Mouse (Mus musculus) MEL (cell line): ENCODE data around the gene Opcml. TPM values are rescaled to one million over a fixed set of nuclear protein-coding genes. Genes with fewer than 3 reads are reported as not detected.

Experiments
- DNase-seq: peaks from one replicate; pipeline ENCODE4 v3.0.0; 2011; ENCODE audit warnings: low read depth, low spot score
- H3K27ac ChIP-seq: 2 replicates; pipeline ENCODE4 v1.5.1; 2012; ENCODE audit warnings: low read depth, mild to moderate bottlenecking, control low read depth, low read length, moderate library complexity; ENCODE audit not compliant: control insufficient read depth
- H3K27me3 ChIP-seq, 2 experiments: fragments of 150-350 bp in 1 of 2; sonication (generic) in 1 of 2; 2 replicates each; pipeline ENCODE4 v1.6.1; 2012; ENCODE audit warnings: low read length in 2 of 2, mild to moderate bottlenecking in 2 of 2, improper control_type of control experiment in 1 of 2, moderate library complexity in 1 of 2; ENCODE audit not compliant: insufficient read depth in 2 of 2, control insufficient read depth in 1 of 2
- H3K36me3 ChIP-seq, 2 experiments: 2 replicates each; pipeline ENCODE4 v1.6.1; 2012 to 2014; ENCODE audit warnings: low read length in 2 of 2, improper control_type of control experiment in 1 of 2, inconsistent platforms in 1 of 2, mild to moderate bottlenecking in 1 of 2; ENCODE audit not compliant: insufficient read depth in 2 of 2, control insufficient read depth in 1 of 2
- H3K4me1 ChIP-seq, 2 experiments: fragments of 150-350 bp in 1 of 2; sonication (generic) in 1 of 2; 2 replicates each; pipeline ENCODE4 v1.6.1; 2012; ENCODE audit warnings: low read length in 2 of 2, improper control_type of control experiment in 1 of 2, mild to moderate bottlenecking in 1 of 2; ENCODE audit not compliant: insufficient read depth in 2 of 2, control insufficient read depth in 1 of 2
- H3K4me3 ChIP-seq, 2 experiments: fragments of 150-350 bp in 1 of 2; sonication (generic) in 1 of 2; 2 replicates each; pipeline ENCODE4 v1.5.1; 2012; ENCODE audit warnings: low read depth in 2 of 2, low read length in 2 of 2, mild to moderate bottlenecking in 2 of 2, moderate library complexity in 2 of 2, control low read depth in 1 of 2, improper control_type of control experiment in 1 of 2; ENCODE audit not compliant: control insufficient read depth in 1 of 2, insufficient read depth in 1 of 2
- H3K79me2 ChIP-seq: 2 replicates; pipeline ENCODE4 v1.6.1; 2012; ENCODE audit warnings: mild to moderate bottlenecking, low read length, moderate library complexity; ENCODE audit not compliant: control insufficient read depth, poor library complexity, insufficient read depth
- H3K9ac ChIP-seq: 2 replicates; pipeline ENCODE4 v1.6.1; 2012; ENCODE audit warnings: low read depth, mild to moderate bottlenecking, control low read depth, low read length, moderate library complexity; ENCODE audit not compliant: control insufficient read depth, poor library complexity, severe bottlenecking
- H3K9me3 ChIP-seq: fragments of 150-350 bp; sonication (generic); replicated peaks from 2 replicates; pipeline ENCODE4 v1.6.1; 2012; ENCODE audit warnings: mild to moderate bottlenecking, low read length, improper control_type of control experiment, moderate library complexity; ENCODE audit not compliant: insufficient read depth
- BHLHE40 ChIP-seq: IDR thresholded peaks from 2 replicates; pipeline ENCODE4 v1.6.1; 2012; ENCODE audit warnings: low read depth, mild to moderate bottlenecking, inconsistent platforms, low read length, improper control_type of control experiment, borderline replicate concordance
- GABPA ChIP-seq: IDR thresholded peaks from 2 replicates; pipeline ENCODE4 v1.6.1; 2012; ENCODE audit warnings: low read depth, mild to moderate bottlenecking, inconsistent platforms, low read length, improper control_type of control experiment, moderate library complexity
- JUND ChIP-seq: IDR thresholded peaks from 2 replicates; pipeline ENCODE4 v1.6.1; 2011; ENCODE audit warnings: low read depth, mild to moderate bottlenecking, improper control_type of control experiment, low read length
- KAT2A ChIP-seq: conservative IDR thresholded peaks from 2 replicates; pipeline ENCODE4 v1.6.1; 2012; ENCODE audit warnings: low read depth, low read length, improper control_type of control experiment, inconsistent platforms
- MAFK ChIP-seq: IDR thresholded peaks from 2 replicates; pipeline ENCODE4 v1.6.1; 2011; ENCODE audit warnings: low read depth, mild to moderate bottlenecking, low read length, improper control_type of control experiment, borderline replicate concordance
- MAX ChIP-seq: IDR thresholded peaks from 2 replicates; pipeline ENCODE4 v1.6.1; 2011; ENCODE audit warnings: low read length, improper control_type of control experiment
- MAZ ChIP-seq: IDR thresholded peaks from 2 replicates; pipeline ENCODE4 v1.6.1; 2012; ENCODE audit warnings: low read depth, mild to moderate bottlenecking, inconsistent platforms, low read length, improper control_type of control experiment
- MYB ChIP-seq: IDR thresholded peaks from 2 replicates; pipeline ENCODE4 v1.6.1; 2011; ENCODE audit warnings: mild to moderate bottlenecking, low read depth, low read length, improper control_type of control experiment
- MYC ChIP-seq: IDR thresholded peaks from 2 replicates; pipeline ENCODE4 v1.6.1; 2011; ENCODE audit warnings: low read depth, mild to moderate bottlenecking, low read length, improper control_type of control experiment, moderate library complexity
- NELFE ChIP-seq: IDR thresholded peaks from 2 replicates; pipeline ENCODE4 v1.6.1; 2011; ENCODE audit warnings: low read depth, low read length, improper control_type of control experiment
- POLR2AphosphoS2 ChIP-seq: IDR thresholded peaks from 2 replicates; pipeline ENCODE4 v1.6.1; 2011; ENCODE audit warnings: low read length, improper control_type of control experiment
- POLR2AphosphoS5 ChIP-seq: IDR thresholded peaks from 2 replicates; pipeline ENCODE4 v1.6.1; 2012; ENCODE audit warnings: low read depth, borderline replicate concordance, mild to moderate bottlenecking, inconsistent platforms, low read length, moderate library complexity, mixed read lengths
- RAD21 ChIP-seq: IDR thresholded peaks from 2 replicates; pipeline ENCODE4 v1.6.1; 2011; ENCODE audit warnings: mild to moderate bottlenecking, low read depth, low read length, improper control_type of control experiment
- RCOR1 ChIP-seq: IDR thresholded peaks from 2 replicates; pipeline ENCODE4 v1.6.1; 2012; ENCODE audit warnings: low read depth, mild to moderate bottlenecking, inconsistent platforms, low read length, improper control_type of control experiment
- TBP ChIP-seq: IDR thresholded peaks from 2 replicates; pipeline ENCODE4 v1.8.0; 2011; ENCODE audit warnings: low read depth, low read length, improper control_type of control experiment
- UBTF ChIP-seq: IDR thresholded peaks from 2 replicates; pipeline ENCODE4 v1.6.1; 2012; ENCODE audit warnings: low read depth, mild to moderate bottlenecking, inconsistent platforms, low read length, improper control_type of control experiment, moderate library complexity, borderline replicate concordance; ENCODE audit not compliant: insufficient read depth
- USF1 ChIP-seq: IDR thresholded peaks from 2 replicates; pipeline ENCODE4 v1.6.1; 2014; ENCODE audit warnings: low read depth, mild to moderate bottlenecking, inconsistent platforms, low read length, improper control_type of control experiment, moderate library complexity
- polyA plus RNA-seq, 2 experiments: library from polyadenylated mRNA; stranded (reverse) in 1 of 2; unstranded in 1 of 2; fragments of >175 nt in 1 of 2; fragments of >200 nt in 1 of 2; gene quantifications; 2 replicates each; pipeline versions ENCODE4 v1.2.1 to v1.2.4; 2012; ENCODE audit warnings: low replicate concordance in 2 of 2, low read depth in 1 of 2; ENCODE audit not compliant: insufficient read length in 2 of 2, insufficient read depth in 1 of 2, missing spikeins in 1 of 2
- total RNA-seq: library from RNA; depleted of rRNA; stranded (reverse); fragments of 300-350 nt; gene quantifications from 2 replicates; pipeline ENCODE4 v1.2.3, GENCODE M21; 2012

Gene Opcml
- total and polyA plus RNA-seq, 3 experiments = not detected

DNA sequence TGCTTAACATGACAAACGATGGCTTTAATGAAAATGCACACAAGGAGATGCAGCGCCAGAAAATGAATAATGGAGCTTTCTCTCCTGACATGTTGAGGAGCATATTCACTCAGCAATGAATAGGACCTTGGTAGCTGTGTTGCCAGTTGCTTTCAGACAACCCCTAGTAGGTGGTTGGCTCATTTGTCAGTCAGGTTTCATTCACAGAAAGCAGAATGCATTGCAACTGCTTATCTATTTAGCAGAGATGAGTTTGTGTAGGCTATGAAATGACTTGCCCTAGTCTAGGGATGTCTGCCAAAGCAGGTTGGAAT is 574.5 kb downstream of the Opcml start:
- TF ChIP-seq BHLHE40 (no peak), MAZ (no peak), UBTF (no peak), MYC (no peak), TBP (no peak), GABPA (no peak)
- H3K4me3 ChIP-seq = no peak overlapping the region

DNA sequence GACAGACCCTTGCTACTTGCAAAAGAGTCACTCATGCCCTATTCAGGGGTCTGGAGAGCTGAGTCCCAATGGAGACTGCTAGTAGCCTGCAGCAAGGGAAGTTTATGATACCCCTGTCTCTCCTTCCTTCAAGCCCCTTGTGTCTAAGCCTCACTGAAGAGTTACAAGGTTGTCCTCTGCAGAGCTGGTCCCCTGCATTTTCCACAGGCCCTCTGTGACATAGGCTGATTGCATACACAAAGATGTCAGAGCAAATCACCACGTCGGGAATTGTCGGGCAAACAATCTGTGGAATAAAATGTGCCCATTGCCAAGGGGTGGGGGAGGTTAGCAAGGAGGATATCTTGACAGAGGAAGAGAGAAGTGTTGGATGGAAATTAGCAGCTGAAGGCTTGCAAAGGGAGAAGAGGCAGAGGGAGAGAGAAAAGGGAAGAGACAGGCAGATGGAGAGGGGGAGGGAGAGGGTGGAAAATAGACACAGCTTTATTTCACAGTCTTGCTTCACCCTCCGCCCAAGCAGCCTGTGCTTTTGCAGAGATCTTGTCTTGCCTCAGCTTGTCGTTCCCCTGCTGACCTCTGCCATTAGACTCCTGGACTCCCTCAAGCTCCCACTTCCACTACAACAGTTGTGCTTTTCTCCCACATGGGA is 596.1 kb downstream of the Opcml start:
- Histone ChIP-seq H3K9me3 (no peaks in the 10 kb centered on the region), H3K36me3 (no peaks in the 10 kb centered on the region), H3K4me3 (no peak overlapping the region), H3K27ac (no peak overlapping the region), H3K4me1 (no peaks in the 10 kb centered on the region), H3K9ac (no peak overlapping the region), H3K79me2 (no peaks in the 10 kb centered on the region), H3K27me3 (no peaks in the 10 kb centered on the region)
- TF ChIP-seq KAT2A = no peak
- TF ChIP-seq GABPA = no peak
- TF ChIP-seq RAD21 = no peak
- TF ChIP-seq JUND = no peak
- TF ChIP-seq MYB = no peak
- TF ChIP-seq USF1 = no peak
- TF ChIP-seq POLR2AphosphoS2 = no peak
- TF ChIP-seq RCOR1 = no peak
- no peak for TF ChIP-seq POLR2AphosphoS5
- no peak for TF ChIP-seq MAFK
- TF ChIP-seq NELFE = no peak
- TF ChIP-seq MAX = no peak
- no peak for DNase-seq

More for the DNA sequence above, 574.5 kb downstream of the Opcml start:
- no peak for DNase-seq
- no peak overlapping the region for H3K9ac ChIP-seq
- H3K27ac ChIP-seq = no peak overlapping the region
- H3K4me1 ChIP-seq = no peaks in the 10 kb centered on the region
- no peaks in the 10 kb centered on the region for H3K9me3 ChIP-seq
- H3K27me3 ChIP-seq = no peaks in the 10 kb centered on the region
- H3K79me2 ChIP-seq = no peaks in the 10 kb centered on the region
- H3K36me3 ChIP-seq = no peaks in the 10 kb centered on the region
